Mouse (Mus musculus) brain, embryonic 14.5 days (tissue): ENCODE measurements around the gene Adamts13.

Source experiments
- CTCF ChIP-seq: fragments of 200-500 bp; IDR thresholded peaks from 2 replicates; pipeline ENCODE4 v1.5.1; 2012; ENCODE audit warnings: inconsistent platforms, mild to moderate bottlenecking, moderate library complexity, borderline replicate concordance; ENCODE audit not compliant: insufficient read depth, insufficient read length; ENCODE audit errors: extremely low read depth
- POLR2A ChIP-seq: fragments of 200-500 bp; IDR thresholded peaks from 2 replicates; pipeline ENCODE4 v1.6.1; 2012; ENCODE audit warnings: mild to moderate bottlenecking, inconsistent platforms, borderline replicate concordance; ENCODE audit not compliant: poor library complexity, insufficient read depth, insufficient read length, severe bottlenecking; ENCODE audit errors: extremely low read depth

DNA sequence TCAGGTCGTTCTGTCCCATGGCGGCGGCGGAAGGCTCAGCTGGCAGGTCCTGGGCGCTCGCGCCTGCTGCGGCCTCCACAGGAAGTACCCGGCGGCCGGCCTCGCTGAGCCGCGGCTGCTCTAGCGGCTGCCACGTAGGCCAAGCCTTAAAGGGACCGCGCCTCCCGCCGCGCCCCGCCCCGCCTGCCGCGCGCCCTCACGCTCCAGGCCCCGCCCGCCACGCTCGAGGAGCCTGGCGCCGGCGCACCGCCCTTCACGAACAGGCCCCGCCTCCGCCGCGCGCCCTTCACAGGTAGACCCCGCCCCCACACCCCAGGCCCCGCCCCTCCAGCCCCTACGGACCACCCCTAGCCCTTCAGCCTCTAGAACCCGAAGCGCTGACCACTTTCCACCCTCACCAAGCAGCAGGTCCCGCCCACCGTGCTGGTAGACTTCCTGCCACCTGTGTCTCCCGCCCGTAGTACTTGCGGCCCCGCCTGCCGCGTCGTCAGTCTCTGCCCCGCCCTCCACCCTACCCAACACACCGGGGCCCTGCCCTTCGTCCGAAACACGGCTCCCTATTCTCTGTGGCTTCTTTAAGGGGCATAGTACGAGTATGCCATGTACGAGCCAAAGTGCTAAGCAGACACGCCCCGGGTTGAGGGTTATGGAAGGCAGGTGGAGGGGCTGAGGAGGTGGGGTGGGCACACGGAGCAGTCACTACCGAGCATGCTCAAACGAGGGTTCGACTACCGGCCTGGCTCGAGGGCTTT, 39.7 kb upstream of the Adamts13 start, which contains the start of the genes Surf4 and Stkld1:
- peak; percentile 91 for TF ChIP-seq POLR2A
- no peak for TF ChIP-seq CTCF
